Mouse (Mus musculus) frontal cortex, postnatal 25 days (tissue): ENCODE results near the gene Ltbp1.
A peak's percentile ranks its signal among the peaks of the same experiment; 100 is the strongest.

ENCODE experiments used
- DNase-seq, 2 experiments: peaks; one replicate each; pipeline ENCODE4 v3.0.0; 2022; ENCODE audit warnings: low spot score in 2 of 2

Gene Ltbp1

DNA sequence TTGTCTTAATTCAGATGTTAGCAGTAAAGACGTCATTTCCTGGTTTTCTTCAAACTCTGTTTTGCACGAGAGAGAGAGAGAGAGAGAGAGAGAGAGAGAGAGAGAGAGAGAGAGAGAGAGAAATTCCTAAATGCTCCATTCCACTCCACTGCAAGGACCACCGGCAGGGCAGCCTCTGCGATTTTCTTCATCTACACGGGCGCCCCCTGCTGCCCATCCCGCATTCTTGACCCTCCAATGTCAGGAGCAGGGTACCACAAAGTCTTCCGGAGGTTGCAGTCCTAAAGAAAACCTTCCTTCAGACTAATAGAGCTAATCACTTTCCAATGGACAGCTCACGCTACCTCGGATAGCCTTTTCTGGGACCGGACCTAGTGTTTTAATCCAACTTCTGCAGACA is 548 bp upstream of the Ltbp1 start:
- peak; percentile 60 to 62 for DNase-seq

DNA sequence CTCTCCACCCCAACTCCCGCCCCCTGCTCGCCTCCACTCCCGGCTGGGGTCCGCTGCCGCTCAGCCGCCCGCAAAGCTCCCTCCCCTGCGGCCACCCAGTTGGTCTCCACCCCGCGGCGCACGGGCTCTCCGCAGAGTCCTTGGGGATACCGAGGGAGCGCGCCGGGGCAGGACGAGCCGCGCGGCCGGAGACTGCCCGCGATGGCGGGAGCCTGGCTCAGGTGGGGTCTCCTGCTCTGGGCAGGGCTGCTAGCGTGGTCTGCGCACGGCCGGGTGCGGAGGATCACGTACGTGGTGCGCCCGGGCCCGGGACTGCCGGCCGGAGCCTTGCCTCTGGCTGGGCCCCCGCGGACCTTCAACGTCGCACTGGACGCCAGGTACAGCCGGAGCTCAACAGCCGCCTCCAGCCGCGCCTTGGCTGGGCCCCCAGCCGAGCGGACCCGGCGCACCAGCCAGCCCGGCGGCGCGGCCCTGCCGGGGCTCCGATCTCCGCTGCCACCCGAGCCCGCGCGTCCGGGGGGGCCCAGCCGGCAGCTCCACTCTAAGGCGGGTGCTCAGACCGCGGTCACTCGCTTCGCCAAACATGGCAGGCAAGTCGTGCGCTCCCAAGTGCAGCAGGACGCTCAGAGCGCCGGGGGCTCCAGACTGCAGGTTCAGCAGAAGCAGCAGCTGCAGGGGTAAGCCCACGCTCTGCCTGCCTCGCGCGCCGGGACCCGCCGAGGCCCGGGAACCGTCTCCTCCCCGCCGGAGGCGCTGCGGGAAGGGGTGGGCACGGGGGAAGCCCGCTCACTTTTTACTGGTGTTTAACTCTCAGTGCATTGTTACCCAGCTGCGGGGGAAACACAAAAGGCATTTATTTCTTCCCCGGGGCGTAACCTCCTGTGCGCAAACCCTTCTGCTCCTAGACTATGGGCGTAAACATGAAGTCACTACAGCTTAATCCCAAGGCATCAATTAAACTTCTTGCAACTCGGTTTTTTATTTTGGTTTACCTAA is 615 bp downstream of the Ltbp1 start:
- DNase-seq: peak in 1 of 2 experiments; percentile 8

DNA sequence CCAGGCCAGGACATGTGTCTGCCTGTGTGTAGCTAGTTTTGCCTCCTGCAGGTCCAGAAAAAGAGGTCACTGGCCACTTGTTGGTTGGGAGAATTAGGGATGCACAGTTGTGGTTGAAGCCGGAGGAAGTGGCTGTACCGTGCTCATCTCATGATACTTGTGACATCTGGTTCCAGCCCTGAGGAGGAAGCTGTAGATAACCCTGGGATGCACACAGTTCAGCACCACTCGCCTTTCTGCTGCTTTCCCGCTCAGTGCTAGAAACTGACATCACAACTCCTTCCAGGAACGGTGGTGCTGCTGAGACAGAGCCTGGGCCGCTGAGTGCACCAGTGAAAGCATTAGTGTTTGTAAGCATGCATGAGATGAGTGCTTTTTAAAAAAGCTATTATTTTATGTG is 5.6 kb downstream of the Ltbp1 start:
- DNase-seq: no peak

DNA sequence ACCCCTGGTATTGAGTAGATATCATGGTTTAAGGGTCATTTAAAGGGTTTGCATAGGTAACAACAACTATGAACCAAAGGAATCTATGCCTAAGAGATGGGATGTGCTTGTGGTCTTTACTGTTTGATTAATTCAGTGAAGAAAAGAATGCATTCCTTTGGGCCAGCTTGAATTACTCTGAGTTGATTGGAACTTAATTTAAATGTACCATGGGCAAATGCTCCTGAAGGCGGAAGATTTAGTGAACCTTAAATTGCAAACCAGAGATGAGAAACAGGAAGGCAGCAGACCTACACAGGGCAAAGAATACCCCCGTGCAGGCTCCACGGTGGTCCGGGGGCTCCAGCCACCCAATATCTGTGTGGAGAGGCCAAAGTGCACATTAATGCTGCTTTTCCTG is 7.8 kb downstream of the Ltbp1 start:
- DNase-seq: no peak

DNA sequence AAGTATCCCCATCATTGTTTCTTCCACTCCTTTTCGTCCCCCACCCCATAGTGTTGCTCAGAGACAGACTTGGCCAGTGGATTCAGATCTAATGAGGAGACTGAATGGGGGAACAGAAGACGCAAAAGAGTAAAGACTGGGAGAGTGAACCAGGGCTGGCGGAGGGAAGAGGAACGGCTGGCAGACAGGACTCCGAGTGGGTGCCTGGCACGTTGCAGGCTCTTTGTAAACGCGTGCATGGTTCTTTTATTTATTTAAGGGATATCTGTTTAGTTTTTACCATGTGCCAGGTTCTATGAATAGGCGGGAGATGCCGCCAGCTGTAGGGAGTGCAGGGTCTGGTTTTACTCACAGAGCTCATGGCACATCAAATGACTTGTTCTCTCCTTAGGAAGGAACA is 8.5 kb downstream of the Ltbp1 start:
- no peak for DNase-seq

DNA sequence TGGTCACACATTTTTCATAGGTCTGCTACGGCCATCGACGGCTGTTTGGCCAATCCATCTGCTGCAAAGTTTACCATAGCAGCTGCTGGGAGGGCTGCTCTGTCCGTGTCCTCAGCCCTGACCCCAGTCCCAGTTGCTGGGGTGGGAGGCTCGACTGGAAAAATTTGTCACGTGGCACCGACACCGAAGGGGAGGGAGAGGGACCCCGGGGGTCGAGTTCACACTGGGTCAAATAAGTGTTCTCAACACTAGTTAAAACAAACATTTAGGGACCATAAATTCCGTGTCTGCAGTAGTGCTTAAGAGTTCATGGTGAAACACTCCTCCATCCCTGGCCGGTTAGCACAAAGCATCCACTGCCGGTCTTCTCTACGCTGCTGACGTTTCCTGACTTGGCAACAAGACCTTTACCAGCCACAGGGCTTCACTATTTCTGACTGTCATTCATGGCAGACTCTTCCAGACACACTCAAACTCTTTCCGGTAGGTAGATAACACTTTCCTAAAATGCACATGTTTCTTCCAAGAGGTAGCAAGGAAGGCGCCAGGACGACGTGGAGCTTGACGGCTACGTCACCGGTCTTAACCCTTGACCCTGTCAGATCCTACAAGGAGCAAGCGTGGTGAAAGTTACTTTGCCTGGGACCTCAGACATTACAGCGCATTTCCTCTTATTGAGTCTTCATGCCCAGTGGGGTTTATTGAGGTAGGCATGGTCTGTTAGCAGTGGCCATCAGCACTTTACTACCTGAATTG is 9.4 kb downstream of the Ltbp1 start:
- no peak for DNase-seq

DNA sequence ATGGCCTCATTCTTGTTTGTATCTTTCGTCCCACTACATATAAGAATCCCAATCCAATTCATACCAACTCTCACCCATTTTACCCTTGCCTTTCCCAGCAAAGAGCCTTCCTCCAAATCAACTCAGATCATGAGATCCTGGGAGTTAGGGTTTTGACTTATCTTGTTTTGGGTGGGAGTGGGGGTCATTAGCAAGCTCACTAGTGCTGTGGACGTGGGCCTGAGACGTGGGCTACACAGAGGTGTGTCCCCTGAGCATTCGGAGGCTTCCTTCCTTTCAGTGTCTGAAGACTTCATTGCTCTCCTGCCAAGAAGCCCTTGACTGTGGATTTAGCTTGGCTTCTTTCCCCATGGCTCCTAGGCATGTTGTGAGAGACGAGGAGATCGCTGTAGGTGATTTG is 10.2 kb downstream of the Ltbp1 start:
- DNase-seq: no peak

DNA sequence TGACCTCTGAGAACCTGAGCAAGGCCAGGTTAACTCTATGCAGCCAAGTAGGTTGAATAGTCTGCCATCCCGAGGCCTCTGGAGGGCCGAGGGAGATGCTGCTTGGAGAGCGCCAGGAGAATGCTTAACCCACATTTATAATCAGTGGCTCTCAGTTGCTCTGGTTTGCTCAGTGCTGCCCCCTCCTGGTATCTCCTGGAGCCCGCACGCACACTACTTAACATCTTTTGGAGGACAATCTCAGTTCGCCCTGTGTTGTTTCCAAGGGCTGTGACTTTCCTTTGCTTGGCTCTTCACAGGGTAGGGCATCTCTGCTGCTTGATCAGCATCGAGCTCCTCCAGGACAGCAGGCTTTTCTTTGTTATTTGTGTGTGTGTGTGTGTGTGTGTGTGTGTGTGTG is 12.1 kb downstream of the Ltbp1 start:
- no peak for DNase-seq

DNA sequence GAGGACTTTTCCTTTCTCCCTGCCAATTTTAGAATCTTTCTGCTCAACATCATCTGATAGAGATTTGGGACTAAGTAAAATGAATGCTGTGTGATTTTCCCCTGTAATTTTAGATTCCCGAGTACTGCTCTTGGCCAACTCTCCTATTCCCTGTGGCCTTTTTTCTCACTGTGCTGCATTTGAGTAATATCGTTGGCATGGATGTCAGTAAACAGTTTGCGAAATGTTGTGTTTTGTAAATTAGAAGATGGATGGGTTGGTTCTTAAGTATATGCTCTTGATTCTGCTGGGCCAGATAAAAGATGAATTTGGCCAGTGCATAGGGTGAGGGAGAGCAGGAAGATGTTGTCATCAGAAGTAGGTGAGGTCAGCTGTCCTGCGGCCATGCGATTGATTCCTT is 12.8 kb downstream of the Ltbp1 start:
- DNase-seq: no peak

DNA sequence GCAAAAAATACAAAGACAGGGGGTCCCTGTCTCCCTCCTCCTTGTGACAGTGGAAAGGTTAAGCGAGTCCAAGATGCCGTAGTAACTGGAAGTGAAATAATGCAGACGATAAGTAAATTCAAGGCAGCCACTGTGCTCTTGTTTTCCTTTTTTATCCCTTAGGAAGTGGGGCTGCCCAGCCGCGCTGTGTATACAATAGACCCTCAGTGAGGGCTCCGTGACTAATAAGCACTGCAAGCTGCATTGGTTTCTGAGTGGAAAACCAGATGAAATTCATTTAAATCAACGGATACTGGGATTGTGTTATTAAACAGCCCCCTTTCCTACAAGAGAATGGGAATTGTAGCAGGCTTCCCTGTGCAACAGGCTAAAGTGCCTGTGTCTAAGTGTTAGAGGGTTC is 14.7 kb downstream of the Ltbp1 start:
- DNase-seq: no peak

DNA sequence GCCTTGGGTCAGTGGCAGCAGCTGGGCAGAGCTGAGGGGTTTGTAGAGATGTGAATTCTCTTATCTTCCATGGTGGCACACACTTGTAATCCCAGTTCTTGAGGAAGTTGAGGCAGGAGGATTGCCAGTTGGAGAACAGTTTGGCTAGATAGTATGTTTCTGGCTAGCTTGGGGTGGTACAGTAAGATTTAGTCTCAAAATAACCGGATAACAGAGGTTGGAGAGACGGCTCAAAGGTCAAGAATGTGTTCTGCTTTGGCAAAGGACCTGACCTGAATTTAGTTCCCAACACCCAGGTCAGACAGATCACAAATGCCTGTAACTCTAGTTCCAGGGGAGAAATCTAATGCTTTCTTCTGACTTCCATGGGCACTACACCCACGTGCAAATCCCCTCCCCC is 15.3 kb downstream of the Ltbp1 start:
- no peak for DNase-seq

DNA sequence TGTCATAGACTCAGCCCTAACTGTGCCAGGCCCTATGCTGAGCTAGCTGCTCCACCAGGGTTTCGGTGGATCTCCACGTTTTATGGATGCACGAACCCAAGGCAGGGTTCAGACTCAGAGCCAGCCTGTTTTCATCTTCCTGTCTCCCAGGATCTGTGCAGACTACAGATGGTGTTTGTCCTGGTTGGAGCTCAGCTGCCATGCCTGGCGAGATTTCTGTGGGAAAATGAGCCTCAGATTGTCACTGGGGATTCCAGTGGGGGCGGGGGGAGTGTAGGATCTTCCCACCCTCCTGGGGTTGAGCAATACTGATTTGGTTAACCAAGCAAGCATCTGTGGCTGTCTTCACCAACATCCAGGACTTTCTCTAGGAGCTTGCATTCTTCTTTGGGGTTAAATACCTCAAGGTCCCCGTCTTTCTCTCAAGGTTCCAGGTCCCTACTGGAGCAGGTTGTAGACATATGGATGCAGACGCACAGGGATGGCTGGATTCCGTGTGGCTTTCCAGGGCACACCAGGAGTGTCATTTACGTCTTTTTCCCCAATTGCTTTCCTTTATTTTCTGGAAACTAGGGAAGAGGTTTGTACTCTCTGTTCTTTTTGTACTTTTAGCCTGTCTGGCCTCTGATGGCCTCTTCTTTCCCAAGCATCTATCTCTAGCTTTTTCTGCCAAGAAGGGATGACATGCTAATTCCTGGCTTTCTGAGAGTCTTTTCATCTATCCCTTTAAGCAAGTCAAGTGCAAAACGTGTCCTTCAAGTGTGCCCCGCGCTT is 22.2 kb downstream of the Ltbp1 start:
- DNase-seq: peak in 1 of 2 experiments; percentile 9

DNA sequence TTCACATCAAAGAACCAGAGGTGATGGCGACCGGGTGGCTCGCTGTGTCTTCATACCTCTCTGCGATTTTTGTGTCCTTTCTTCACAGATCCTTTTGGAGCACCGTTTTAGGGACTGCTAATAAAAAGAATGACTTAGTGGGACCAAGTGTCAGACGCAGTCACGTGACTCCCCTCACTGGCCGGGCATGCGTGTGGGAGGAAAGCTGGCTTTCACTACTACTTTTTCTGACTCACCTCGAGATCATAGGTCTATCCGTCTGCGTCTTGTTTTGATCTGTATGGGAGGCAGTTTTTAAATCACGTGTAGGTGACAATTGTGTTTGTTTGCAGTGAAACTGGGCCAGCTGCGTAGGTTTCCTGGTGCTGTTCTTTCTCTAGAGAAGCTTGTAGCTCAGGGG is 28.0 kb downstream of the Ltbp1 start:
- DNase-seq: no peak

DNA sequence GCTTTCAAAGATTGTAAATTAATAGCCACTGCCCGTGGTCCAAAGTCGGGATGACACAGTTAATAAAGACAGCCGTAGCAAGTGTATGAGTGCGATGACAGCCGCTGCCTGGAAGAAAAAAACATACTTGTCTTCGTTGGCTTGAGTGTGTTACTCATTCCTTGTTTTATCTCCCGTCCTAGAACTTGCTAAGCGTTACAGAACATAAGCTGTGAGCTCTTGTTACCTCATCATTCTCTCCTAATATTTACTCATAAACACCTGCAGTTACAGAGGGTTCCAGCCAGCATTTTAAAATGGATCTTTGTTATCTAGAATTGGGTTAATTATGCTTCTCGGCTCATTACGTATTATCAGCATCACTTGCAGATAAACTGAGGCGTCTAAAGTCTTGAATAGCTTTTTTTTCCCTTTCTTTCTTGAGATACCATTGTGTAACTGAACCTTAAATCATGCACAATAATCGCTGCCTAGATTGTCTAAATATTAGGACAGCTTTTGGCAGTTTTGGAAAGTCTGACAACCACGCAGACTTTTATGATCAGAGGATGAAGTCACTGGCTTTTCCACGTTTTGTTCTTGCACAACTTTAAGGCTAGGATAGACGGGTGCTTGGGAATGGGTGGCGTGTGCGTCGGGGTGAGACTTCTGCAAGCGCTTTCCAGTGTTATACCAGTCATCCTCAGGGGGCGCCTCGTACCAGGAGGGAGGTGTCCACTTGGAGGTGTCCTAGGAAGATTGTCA is 28.7 kb downstream of the Ltbp1 start:
- no peak for DNase-seq

DNA sequence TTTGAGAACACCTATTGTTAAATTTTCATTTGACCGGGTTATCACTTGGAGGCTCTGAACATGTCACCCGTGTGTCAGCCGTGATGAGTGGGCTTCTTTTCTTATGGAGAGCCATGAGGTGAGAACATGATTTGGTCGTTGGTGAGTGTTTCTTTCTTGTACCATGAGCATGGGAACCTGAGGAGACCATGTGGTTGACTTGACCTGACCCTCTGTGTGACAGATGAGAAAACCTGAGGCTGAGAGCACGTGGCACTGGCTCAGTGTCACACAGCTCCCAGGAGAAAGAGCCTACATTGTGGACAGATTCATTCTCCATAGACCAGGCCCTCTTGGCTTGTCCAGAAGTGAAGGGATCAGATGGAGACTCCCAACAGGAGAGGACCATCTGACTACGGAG is 31.5 kb downstream of the Ltbp1 start:
- DNase-seq: no peak

DNA sequence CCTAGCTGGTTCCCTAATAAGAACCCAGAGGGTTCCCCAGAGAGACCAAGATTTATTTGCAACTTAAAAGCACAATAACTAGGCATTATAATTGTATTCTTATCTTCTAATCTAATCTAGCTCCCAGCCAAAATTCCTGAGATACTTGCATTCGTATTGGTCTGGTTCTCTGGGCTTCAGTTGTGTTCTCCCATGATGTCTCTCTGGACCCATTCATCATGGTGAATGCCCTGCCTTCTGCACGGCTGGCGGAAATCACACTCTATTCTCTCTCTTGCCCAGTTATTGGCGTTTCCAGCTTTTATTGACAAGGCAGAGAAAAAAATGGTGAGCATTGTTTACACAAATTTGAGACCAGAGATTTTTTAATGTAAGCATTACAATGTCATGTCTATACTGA is 33.6 kb downstream of the Ltbp1 start:
- DNase-seq: no peak

DNA sequence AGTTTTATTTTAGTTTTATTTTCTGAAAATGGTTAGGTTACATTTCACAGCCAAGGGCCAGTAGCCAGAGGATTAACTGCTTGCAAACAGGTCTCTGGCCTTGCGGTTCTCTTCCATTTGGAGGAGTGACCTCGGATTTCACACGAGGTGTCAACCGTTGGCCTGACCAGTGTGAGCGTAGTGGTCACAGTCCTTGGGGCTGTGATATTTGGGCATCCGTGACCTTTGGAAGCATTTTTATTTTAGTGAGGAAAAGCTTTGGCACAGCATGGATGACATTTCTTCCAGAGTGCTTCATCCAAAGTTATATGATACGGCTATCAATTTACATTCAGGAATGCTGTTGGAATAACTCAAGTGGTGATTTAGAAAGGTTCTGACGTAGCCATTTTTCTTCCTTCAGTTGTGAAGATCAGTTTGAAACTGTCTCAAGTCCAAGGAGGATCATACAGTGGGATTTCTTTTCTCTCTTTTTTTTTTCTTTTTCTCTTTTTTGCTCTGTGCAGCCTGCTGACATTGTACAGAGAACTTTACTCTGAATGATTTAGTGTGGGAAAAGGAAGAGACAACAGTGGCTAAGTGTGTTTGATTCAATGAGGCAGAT is 44.1 kb downstream of the Ltbp1 start:
- DNase-seq: no peak

DNA sequence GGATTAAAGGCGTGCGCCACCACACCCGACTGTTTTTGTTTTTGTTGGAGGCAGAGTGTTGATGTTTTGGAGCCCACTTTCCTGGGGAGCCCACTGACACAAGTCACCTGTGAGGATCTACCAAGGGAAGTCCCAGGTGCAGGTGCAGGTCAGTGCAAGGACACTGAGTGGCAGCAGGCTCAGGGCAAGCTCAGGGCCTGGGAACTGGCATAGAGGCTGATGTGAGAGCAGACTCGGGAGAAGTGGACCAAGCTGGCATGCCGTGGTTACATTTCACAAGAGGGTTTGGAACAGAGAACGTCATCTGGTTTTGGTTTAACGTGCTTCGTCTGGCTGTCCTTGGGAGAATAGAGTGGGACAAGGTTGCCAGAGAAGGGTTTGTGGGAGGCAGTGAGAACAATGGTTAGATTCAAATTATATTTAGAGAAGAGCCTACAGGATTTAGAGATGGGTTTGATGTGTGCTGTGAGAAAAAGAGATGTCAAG is 46.1 kb downstream of the Ltbp1 start:
- no peak for DNase-seq

DNA sequence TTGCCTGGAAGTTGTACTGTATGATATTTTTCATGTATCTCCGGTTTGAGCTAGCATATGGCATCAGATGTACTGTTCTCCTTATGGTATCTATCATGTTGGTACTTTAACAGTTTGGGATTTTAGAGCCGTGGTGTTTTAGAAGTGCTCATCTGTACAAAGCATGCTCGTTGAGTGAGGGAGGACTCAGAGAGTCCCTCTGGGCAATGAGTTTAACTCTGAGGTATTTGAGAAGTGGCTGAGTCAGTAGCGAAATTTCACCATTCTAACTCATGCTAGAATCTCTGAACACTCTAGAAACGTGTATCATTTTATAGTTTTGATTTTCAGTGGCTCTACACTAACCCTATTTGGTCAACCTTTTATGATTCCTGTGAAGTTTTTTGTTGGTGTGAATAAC is 49.9 kb downstream of the Ltbp1 start:
- DNase-seq: no peak

DNA sequence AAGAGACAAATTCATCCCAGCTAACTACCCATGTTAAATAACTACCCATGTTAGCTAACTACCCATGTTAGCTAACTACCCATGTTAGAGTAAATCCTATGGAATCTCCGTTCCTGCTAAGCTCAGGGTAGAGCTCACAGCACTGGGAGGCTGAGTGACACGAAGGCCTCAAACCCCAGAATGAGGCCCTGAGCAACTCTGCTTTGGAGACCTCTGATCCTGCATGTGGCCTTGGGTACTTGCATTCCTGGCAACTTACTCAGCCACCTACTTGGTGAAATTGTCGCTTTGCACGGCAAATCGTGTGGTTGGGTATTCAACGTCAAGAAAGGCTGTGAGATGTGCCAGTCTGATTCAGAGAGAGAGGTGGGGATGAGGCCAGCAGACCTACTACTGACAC is 50.6 kb downstream of the Ltbp1 start:
- DNase-seq: no peak

DNA sequence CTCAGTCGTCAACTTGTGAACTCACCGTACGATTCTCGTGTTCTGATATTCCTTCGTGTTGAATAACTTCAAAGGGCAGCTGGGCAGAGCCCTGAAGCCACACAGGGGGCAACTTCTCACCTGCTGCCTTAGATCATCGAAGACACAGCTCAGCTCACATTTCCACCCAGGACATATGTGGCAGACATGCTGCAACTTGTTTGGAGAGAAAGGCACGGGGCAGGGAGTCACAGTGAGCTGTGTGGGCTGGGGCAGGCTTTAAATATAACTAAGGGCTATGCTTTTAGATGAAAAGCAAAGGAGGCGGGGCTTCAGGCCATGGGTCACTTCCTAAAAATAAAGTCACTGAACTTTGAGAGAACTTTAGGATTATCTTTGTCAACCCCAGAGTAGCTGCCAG is 51.3 kb downstream of the Ltbp1 start:
- no peak for DNase-seq
